Mouse (Mus musculus) MEL (cell line): ENCODE measurements around the gene Pp2d1.

ENCODE experiments used
- HCFC1 ChIP-seq: IDR thresholded peaks from 2 replicates; pipeline ENCODE4 v1.6.1; 2012; ENCODE audit warnings: low read depth, mild to moderate bottlenecking, inconsistent platforms, low read length, improper control_type of control experiment, moderate library complexity
- MAX ChIP-seq: IDR thresholded peaks from 2 replicates; pipeline ENCODE4 v1.6.1; 2011; ENCODE audit warnings: low read length, improper control_type of control experiment
- POLR2AphosphoS5 ChIP-seq: IDR thresholded peaks from 2 replicates; pipeline ENCODE4 v1.6.1; 2012; ENCODE audit warnings: low read depth, borderline replicate concordance, mild to moderate bottlenecking, inconsistent platforms, low read length, moderate library complexity, mixed read lengths

DNA sequence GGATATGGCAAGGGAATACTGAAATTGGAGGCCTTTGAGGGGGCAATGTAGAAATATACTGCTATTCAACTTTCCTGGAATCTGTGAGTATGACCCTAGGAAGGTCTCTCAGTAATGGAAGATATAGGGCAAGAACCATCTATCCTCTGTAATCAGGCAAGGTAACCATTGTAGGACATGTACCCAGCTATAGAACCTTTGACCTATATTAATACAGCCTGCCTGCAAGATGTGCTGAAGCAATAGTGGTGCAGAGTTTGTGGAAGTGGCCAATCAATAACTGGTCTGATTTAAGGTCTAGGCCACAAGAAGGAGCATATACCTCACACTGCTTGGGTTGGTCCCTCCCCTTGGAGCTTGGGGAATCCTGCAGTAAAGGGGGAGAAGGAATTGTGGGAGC is 18.7 kb downstream of the Pp2d1 start:
- TF ChIP-seq HCFC1 (no peak), POLR2AphosphoS5 (no peak), MAX (no peak)
